Mouse (Mus musculus): ENCODE measurements around the gene Stk40. TPM values are rescaled to one million over a fixed set of nuclear protein-coding genes. Genes with fewer than 3 reads are reported as not detected.
A peak's percentile ranks its signal among the peaks of the same experiment; 100 is the strongest.

Gene Stk40
- polyA plus RNA-seq, 1 experiment from 2014 or later = 40.7 TPM

DNA sequence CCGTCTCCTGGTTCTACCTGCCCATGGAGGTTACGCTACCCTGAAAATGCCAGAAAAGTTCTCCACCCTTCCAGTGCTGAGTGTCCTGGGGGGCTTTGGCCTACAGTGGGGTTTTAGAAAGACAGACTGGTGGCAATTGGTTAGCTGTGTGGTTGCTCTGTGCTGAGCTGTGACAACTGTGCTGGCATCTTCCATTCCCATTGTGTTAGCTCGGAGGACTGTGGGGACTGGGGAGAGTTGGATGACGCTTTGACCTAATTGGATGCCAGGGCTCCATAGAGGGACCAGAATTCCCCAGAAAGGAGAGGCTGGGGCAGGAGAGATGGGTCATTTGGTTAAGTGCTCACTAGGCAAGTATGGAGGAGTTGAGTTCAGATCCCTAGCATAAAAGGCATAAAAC lies 30.5 kb downstream of the Stk40 start:
- peaks cover 55% of the 10 kb centered on the region for H3K4me1 ChIP-seq
- ATAC-seq (ENCODE audit: borderline replicate concordance, extremely low read depth, low FRiP score, low TSS enrichment) = no peak
- H3K36me3 ChIP-seq = peaks cover 48% of the 10 kb centered on the region
- H3K9ac ChIP-seq = no peak overlapping the region
- H3K4me3 ChIP-seq = no peak overlapping the region
- H3K9me3 ChIP-seq = no peaks in the 10 kb centered on the region
- no peaks in the 10 kb centered on the region for H3K27me3 ChIP-seq
- H3K27ac ChIP-seq = peak overlapping the region; percentile 96; the same call in 1 of the 2 replicates
- 83% methylated on average over 4 of the region's 4 CpGs for WGBS
- no peak overlapping the region for H3K4me2 ChIP-seq

DNA sequence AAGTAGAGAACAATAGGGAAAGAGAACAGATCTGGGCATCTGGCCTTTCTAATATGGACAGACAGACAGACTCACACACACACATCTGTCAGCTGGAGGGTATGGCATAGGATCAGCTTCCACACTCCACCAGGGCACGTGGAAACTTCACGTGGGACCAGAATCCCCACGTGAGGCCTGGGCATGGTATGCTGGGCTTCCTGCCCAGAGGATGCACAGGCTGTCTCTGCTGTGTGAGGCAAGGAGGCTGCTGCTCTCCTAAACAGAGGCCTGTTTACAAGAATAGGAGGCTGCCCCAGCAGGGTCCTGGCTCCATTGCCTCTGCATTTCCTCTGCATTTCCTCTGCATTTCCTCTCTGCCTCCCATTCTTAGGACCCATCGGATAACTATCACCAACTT lies 30.9 kb downstream of the Stk40 start:
- Histone ChIP-seq H3K27ac (peak overlapping the region; percentile 96; the same call in 1 of the 2 replicates), H3K4me2 (no peak overlapping the region), H3K9ac (no peak overlapping the region), H3K4me1 (peaks cover 51% of the 10 kb centered on the region), H3K36me3 (peaks cover 48% of the 10 kb centered on the region), H3K9me3 (no peaks in the 10 kb centered on the region), H3K27me3 (no peaks in the 10 kb centered on the region), H3K4me3 (no peak overlapping the region)
- no peak for ATAC-seq (ENCODE audit: borderline replicate concordance, extremely low read depth, low FRiP score, low TSS enrichment)
- 67% methylated on average over 4 of the region's 4 CpGs for WGBS

GRCm38 (mm10) chr4:126137773-126138172 lies 34.0 kb downstream of the Stk40 start:
- ATAC-seq (ENCODE audit: borderline replicate concordance, extremely low read depth, low FRiP score, low TSS enrichment) = no peak
- Histone ChIP-seq H3K36me3 (peaks cover 56% of the 10 kb centered on the region), H3K27me3 (no peaks in the 10 kb centered on the region), H3K9me3 (no peaks in the 10 kb centered on the region), H3K4me1 (peaks cover 28% of the 10 kb centered on the region), H3K4me3 (no peak overlapping the region), H3K27ac (no peak overlapping the region), H3K9ac (no peak overlapping the region), H3K4me2 (no peak overlapping the region)
- WGBS = 86% methylated on average over 4 of the region's 4 CpGs

DNA sequence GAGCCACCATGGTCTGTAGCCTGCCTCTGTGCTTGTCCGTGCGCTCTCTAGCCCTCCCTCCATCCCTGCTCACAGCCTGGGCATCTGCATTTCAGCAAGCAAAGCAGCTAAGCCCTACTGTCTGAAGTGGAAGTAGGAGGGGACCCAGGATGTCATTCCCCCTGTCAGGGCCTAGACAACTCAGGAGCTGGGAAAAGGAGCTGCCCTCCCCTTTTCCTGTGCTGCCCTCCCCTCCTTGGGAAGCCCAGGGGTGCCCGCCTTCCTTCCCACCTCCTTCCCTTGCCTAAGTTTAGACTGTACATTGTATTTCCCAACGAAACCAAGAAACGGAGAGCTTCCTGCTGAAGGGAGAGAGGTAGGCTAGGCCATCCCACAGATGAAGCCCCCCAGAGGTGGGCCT lies 37.3 kb downstream of the Stk40 start:
- peaks cover 43% of the 10 kb centered on the region for H3K36me3 ChIP-seq
- H3K27ac ChIP-seq = peak overlapping the region; percentile 41
- H3K4me3 ChIP-seq = no peak overlapping the region
- WGBS = 60% methylated on average over 4 of the region's 5 CpGs
- no peak overlapping the region for H3K4me2 ChIP-seq
- no peaks in the 10 kb centered on the region for H3K27me3 ChIP-seq
- H3K4me1 ChIP-seq = peaks cover 19% of the 10 kb centered on the region
- H3K9me3 ChIP-seq = no peaks in the 10 kb centered on the region
- ATAC-seq (ENCODE audit: borderline replicate concordance, extremely low read depth, low FRiP score, low TSS enrichment) = no peak
- no peak overlapping the region for H3K9ac ChIP-seq

DNA sequence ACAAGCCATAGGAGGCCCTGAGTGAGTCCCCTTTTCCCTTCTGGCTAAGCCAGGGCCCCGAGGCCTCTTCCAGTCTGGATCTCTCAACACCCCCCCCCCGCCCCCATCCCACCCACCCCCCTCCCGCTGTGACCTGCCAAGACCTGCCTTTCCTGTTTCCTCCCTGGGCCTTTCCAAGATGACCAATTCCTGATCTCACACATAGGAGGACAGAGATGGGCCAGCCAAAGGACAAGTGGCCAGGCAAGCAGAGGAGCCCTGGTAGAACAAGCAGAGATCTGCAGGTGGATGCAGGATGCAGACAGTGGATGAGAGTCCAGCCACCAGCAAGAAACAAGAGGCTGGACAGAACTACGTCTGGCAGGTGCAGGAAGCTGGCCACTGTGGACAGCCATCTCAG lies 41.6 kb downstream of the Stk40 start:
- 26% methylated on average over 4 of the region's 4 CpGs for WGBS
- no peak for ATAC-seq (ENCODE audit: borderline replicate concordance, extremely low read depth, low FRiP score, low TSS enrichment)
- no peak overlapping the region for H3K9ac ChIP-seq
- peaks cover 3% of the 10 kb centered on the region for H3K36me3 ChIP-seq
- H3K4me3 ChIP-seq = no peak overlapping the region
- H3K9me3 ChIP-seq = no peaks in the 10 kb centered on the region
- H3K4me2 ChIP-seq = no peak overlapping the region
- H3K27me3 ChIP-seq = no peaks in the 10 kb centered on the region
- H3K4me1 ChIP-seq = peaks cover 50% of the 10 kb centered on the region
- no peak overlapping the region for H3K27ac ChIP-seq

- ATAC-seq (ENCODE audit: borderline replicate concordance, extremely low read depth, low FRiP score, low TSS enrichment) = no peak
- Histone ChIP-seq H3K36me3 (peaks cover 12% of the 10 kb centered on the region; the same call in 1 of the 2 replicates), H3K4me2 (peak overlapping the region; percentile 60), H3K9me3 (no peaks in the 10 kb centered on the region), H3K9ac (0 out of 2 replicates have a peak overlapping the region, but pooled peaks have one; percentile 40), H3K27me3 (no peaks in the 10 kb centered on the region), H3K27ac (peak overlapping the region; percentile 98), H3K4me1 (peaks cover 61% of the 10 kb centered on the region), H3K4me3 (peak overlapping the region; percentile 47; the same call in 1 of the 2 replicates)
- WGBS = 15% methylated on average over 9 of the region's 9 CpGs
Measured at GRCm38 (mm10) chr4:126146974-126147532, 43.3 kb downstream of the Stk40 start.

- Histone ChIP-seq H3K4me3 (peak within 1 kb of the TSS; percentile 47), H3K27me3 (no peaks in the 10 kb centered on the region), H3K9me3 (no peaks in the 10 kb centered on the region), H3K4me1 (peaks cover 64% of the 10 kb centered on the region), H3K36me3 (peaks cover 16% of the 10 kb centered on the region; the same call in 1 of the 2 replicates), H3K4me2 (peak within 1 kb of the TSS; percentile 60), H3K9ac (peak within 1 kb of the TSS; percentile 63), H3K27ac (peak within 1 kb of the TSS; percentile 98)
- under 1% methylated on average over 23 of the region's 24 CpGs for WGBS
- peak; percentile 85 for ATAC-seq (ENCODE audit: borderline replicate concordance, extremely low read depth, low FRiP score, low TSS enrichment)
Measured at GRCm38 (mm10) chr4:126147533-126148160, 43.9 kb downstream of the Stk40 start, which contains the start of gene Eva1b. Gene Eva1b (plus strand): TSS chr4:126147744.

DNA sequence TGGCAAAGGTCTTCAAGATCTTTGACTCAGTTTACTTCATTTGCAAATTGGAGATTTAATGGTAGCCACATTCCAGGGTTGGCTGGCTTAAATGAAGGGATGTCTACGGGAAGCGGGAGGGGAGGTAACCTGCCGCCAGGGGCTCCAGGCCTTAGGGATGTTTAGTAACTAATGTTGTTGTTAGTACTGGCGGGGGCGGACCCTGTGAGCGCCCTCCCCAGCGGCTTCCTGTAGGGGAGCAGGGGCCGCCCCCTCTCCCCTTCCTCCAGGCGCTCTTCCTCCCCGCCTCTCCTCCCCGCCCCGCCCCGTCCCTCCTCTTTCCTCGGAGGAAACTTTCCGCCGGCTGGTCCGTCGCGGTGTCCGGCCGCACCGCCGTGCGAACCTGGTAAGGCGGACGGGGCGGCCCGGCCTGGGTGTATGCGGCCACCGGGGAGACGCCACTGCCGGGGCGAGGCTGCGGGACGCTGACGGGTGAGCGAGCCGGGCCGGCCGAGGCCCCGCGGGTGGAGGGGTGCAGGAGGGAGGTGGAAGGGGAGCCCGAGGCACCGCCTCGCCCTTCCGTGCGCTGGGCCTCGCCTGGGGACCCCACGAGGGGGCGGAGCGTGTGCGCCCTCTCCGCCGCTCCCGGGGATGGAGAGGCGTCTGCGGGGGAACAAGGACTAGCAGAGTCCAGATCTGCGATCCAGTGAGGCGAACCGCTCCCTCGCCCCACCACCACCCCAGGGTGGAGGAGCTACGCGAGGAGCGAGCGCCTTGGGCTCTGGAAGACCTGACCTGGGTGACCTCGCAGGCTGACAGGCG lies 44.6 kb downstream of the Stk40 start:
- Histone ChIP-seq H3K4me2 (peak overlapping the region; percentile 60), H3K27ac (peak overlapping the region; percentile 98), H3K9me3 (no peaks in the 10 kb centered on the region), H3K27me3 (no peaks in the 10 kb centered on the region), H3K4me3 (peak overlapping the region; percentile 47), H3K9ac (peak overlapping the region; percentile 63), H3K36me3 (peaks cover 19% of the 10 kb centered on the region; the same call in 1 of the 2 replicates), H3K4me1 (peaks cover 64% of the 10 kb centered on the region)
- under 1% methylated on average over 64 of the region's 67 CpGs for WGBS
- ATAC-seq (ENCODE audit: borderline replicate concordance, extremely low read depth, low FRiP score, low TSS enrichment) = peak; percentile 82

GRCm38 (mm10) chr4:126149041-126149676 lies 45.4 kb downstream of the Stk40 start:
- Histone ChIP-seq H3K9ac (peak overlapping the region; percentile 63), H3K4me3 (peak overlapping the region; percentile 47), H3K36me3 (peaks cover 19% of the 10 kb centered on the region; the same call in 1 of the 2 replicates), H3K4me2 (peak overlapping the region; percentile 60), H3K27ac (peak overlapping the region; percentile 98), H3K4me1 (peaks cover 64% of the 10 kb centered on the region), H3K9me3 (no peaks in the 10 kb centered on the region), H3K27me3 (no peaks in the 10 kb centered on the region)
- 0 out of 2 replicates have a peak, but pooled peaks have one; percentile 0 for ATAC-seq (ENCODE audit: borderline replicate concordance, extremely low read depth, low FRiP score, low TSS enrichment)
- 14% methylated on average over 42 of the region's 42 CpGs for WGBS

GRCm38 (mm10) chr4:126149798-126150197 lies 46.0 kb downstream of the Stk40 start:
- H3K36me3 ChIP-seq = peaks cover 19% of the 10 kb centered on the region; the same call in 1 of the 2 replicates
- H3K9me3 ChIP-seq = no peaks in the 10 kb centered on the region
- WGBS = 13% methylated on average over 10 of the region's 10 CpGs
- no peaks in the 10 kb centered on the region for H3K27me3 ChIP-seq
- no peak for ATAC-seq (ENCODE audit: borderline replicate concordance, extremely low read depth, low FRiP score, low TSS enrichment)
- peak overlapping the region; percentile 60 for H3K4me2 ChIP-seq
- H3K4me3 ChIP-seq = peak overlapping the region; percentile 47
- peak overlapping the region; percentile 98 for H3K27ac ChIP-seq
- H3K9ac ChIP-seq = peak overlapping the region; percentile 63
- peaks cover 65% of the 10 kb centered on the region for H3K4me1 ChIP-seq

GRCm38 (mm10) chr4:126150297-126150948 lies 46.7 kb downstream of the Stk40 start:
- ATAC-seq (ENCODE audit: borderline replicate concordance, extremely low read depth, low FRiP score, low TSS enrichment) = peak; percentile 82
- WGBS = 21% methylated on average over 16 of the region's 16 CpGs
- Histone ChIP-seq H3K27ac (peak overlapping the region; percentile 98), H3K9ac (peak overlapping the region; percentile 20; the same call in 1 of the 2 replicates), H3K36me3 (peaks cover 19% of the 10 kb centered on the region; the same call in 1 of the 2 replicates), H3K9me3 (no peaks in the 10 kb centered on the region), H3K4me3 (peak overlapping the region; percentile 47), H3K27me3 (no peaks in the 10 kb centered on the region), H3K4me1 (peaks cover 67% of the 10 kb centered on the region), H3K4me2 (peak overlapping the region; percentile 60)

Data from lung, embryonic 15.5 days (tissue).